Mouse (Mus musculus) adrenal gland, adult (tissue): Measurements from ENCODE around the gene Ifi204.
"Not testable (repeated sequence)": the region's sequence is repeated elsewhere in the genome, so short reads cannot be mapped to it uniquely, and the experiment has no call there.

ENCODE experiments used
- DNase-seq, 2 experiments: peaks; one replicate each; pipeline ENCODE4 v3.0.0; 2022 to 2023; ENCODE audit warnings: low spot score in 1 of 2; ENCODE audit not compliant: inconsistent age in 2 of 2

Ifi204 gene

GRCm38 (mm10) chr1:173766848-173767617, at the start of gene Ifi204:
Gene Ifi204 (minus strand): TSS chr1:173766943.
- peak; percentile 34 to 67 for DNase-seq

DNA sequence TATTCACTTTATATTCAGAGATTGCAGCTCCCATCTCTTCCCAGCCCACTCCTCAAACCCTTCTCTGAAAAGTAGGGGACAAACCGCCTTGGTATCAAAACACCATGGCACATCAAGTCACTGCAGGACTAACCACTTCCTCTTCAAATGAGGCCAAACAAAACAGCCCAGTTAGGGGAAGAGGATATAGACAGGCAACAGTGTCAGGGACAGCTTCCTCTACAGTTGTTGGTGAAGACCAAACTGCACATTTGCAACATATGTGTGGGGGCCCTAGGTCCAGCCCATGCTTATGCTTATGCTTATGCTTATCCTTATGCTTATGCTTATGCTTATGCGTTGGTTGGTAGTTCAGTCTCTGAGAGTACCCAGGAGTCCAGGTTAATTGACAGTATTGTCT, 42.6 kb upstream of the Ifi204 start:
- DNase-seq, result not testable (repeated sequence)

DNA sequence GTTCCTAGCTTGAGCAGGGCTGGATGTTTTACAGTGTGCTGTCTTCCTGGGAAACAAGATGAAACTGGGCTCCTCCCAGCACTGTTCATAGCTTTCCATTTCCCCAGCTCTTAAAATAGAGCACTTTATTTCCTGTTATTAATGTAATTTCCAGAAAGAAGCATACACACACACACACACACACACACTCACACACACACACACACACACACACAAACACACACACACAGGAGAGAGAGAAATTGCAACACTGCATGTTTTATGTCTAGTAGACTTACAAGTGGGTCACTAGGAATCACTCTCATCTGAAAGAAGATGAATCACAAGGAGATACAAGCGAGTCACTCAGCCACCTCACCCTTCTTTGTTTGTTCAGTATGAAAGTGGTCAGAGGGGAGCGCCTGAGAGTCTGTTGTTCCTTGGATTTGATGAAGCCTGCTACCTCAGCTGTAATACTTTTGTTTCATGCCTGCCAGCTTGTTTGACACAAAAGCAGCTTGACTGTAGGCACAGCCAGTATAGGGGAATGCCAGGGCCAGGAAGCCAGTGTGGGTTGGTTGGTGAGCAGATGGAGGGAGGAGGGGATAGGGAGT, 36.0 kb upstream of the Ifi204 start:
- DNase-seq, result peak in 1 of 2 experiments; percentile 37

GRCm38 (mm10) chr1:173802207-173802606, 35.5 kb upstream of the Ifi204 start:
- DNase-seq, result not testable (repeated sequence)

DNA sequence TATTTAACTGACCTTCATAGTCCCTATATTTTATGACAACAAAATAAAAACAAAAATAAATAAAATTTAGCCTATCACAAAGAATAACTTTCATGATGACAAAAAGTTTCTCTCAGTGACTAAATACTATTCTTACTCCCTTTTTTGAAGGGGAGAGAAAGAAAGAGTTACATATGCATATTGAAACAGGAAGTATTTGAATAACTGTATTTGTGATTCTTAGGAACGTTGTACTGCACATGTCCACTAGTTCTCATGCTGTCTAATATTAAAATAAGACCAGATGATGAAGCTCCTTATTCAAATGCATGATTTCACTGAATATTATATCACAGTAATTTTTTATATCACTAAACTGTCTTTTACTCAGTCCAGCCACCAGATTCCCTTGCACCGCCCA, 35.0 kb upstream of the Ifi204 start:
- not testable (repeated sequence) for DNase-seq

DNA sequence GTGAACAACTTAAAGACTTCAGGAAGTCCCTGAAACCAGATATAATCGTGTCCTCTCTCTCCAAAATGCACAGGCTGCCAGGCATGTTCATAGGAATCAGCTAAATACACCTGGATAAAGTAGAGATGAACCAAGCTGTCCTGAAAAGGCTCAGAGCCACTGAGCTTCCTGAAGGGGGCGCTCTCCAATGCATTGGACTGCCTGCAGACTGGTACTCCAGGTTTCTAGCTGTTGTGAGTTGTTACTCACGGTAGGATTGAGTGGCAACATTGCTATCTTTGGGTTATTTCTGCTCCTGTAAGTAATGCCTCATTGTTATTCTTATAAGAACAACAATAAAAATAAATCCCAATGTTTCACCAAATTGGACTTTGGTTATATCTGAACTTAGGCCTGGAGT, 6.7 kb upstream of the Ifi204 start:
- not testable (repeated sequence) for DNase-seq

GRCm38 (mm10) chr1:173760032-173760431, 6.7 kb downstream of the Ifi204 start:
- not testable (repeated sequence) for DNase-seq

- DNase-seq, result peak in 1 of 2 experiments; percentile 23
These were observed 24.5 kb downstream of the Ifi204 start for GRCm38 (mm10) chr1:173742262-173742661.

DNA sequence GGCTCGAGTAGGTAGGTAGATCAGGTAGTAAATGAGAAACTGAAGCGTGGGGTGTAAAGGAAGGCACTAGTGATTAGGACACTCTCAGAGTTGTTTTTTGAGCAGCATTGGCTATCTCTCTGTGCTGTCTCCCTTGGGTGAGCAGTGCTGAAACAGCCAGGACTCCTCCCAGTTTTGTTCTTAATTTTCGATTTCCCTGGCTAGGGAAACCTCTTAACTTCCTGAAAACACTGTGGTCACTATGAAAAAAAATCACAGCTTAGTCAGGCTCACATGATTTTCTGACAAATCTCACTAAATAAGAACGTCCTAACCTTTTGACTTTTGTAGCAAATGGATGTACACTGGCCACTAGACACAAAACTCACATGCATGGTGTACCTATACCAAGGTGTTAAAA, 25.1 kb downstream of the Ifi204 start, which contains the start of gene Ifi207:
TSS of gene Ifi207 (minus strand) at position 92 of the 400 bp plus-strand sequence.
- DNase-seq, result peak in 1 of 2 experiments; percentile 42

GRCm38 (mm10) chr1:173740537-173740936, 26.2 kb downstream of the Ifi204 start:
- peak in 1 of 2 experiments; percentile 21 for DNase-seq

- no peak for DNase-seq
These were observed 29.8 kb downstream of the Ifi204 start for GRCm38 (mm10) chr1:173736986-173737385.

DNA sequence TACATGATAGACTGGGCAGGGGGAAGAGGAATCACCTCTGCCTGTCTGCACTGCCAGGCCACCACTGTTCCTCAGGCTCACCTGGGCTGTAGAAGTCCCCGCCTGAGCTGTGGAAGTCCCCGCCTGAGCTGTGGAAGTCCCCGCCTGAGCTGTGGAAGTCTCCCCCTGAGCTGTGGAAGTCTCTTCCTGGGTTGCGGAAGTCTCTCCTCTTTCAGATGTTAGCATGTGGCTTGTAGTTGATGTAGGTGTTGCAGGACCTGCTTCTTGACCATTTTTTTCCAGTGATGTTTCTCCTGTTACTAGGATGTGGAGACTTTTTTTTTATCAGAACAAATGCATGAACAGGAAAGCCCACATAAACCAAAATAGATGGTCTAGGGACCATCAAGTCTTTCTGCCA, 31.7 kb downstream of the Ifi204 start:
- DNase-seq, result not testable (repeated sequence)

GRCm38 (mm10) chr1:173733219-173733618, 33.5 kb downstream of the Ifi204 start:
- DNase-seq, result peak in 1 of 2 experiments; percentile 22
